Mouse (Mus musculus) kidney, postnatal 0 days (tissue): ENCODE results near the gene Capn2. TPM values are rescaled to one million over a fixed set of nuclear protein-coding genes. Genes with fewer than 3 reads are reported as not detected.

Source experiments
- ATAC-seq: fragments of 200-750 bp; cut with Nextera tagmentation; replicated peaks from 2 replicates; pipeline ENCODE4 v1.8.0; 2017; ENCODE audit warnings: low read depth, moderate number of reproducible peaks, moderate TSS enrichment, moderate library complexity; ENCODE audit not compliant: low FRiP score
- DNase-seq: peaks from one replicate; pipeline ENCODE4 v3.0.0-alpha.2; 2016; ENCODE audit warnings: low spot score
- H3K27ac ChIP-seq: fragments of 300-500 bp; sonication (generic); 2 replicates; pipeline ENCODE4 v1.5.1; 2014; ENCODE audit warnings: mild to moderate bottlenecking
- H3K27me3 ChIP-seq: fragments of 300-500 bp; sonication (generic); 2 replicates; pipeline ENCODE4 v1.6.1; 2014; ENCODE audit warnings: low read length, mixed read lengths; ENCODE audit not compliant: insufficient read depth
- H3K36me3 ChIP-seq: fragments of 300-500 bp; sonication (generic); 2 replicates; pipeline ENCODE4 v1.6.1; 2014; ENCODE audit warnings: low read length, mixed read lengths; ENCODE audit not compliant: insufficient read depth
- H3K4me1 ChIP-seq: fragments of 300-500 bp; sonication (generic); replicated peaks from 2 replicates; pipeline ENCODE4 v1.6.1; 2014; ENCODE audit warnings: antibody characterized with exemption, low read length, mixed read lengths; ENCODE audit not compliant: insufficient read depth
- H3K4me2 ChIP-seq: fragments of 300-500 bp; sonication (generic); 2 replicates; pipeline ENCODE4 v1.6.1; 2014; ENCODE audit warnings: mild to moderate bottlenecking, low read length, moderate library complexity, mixed read lengths
- H3K4me3 ChIP-seq: fragments of 300-500 bp; sonication (generic); replicated peaks from 2 replicates; pipeline ENCODE4 v1.5.1; 2014; ENCODE audit warnings: low read depth, low read length
- H3K9ac ChIP-seq: fragments of 300-500 bp; sonication (generic); 2 replicates; pipeline ENCODE4 v1.6.1; 2014; ENCODE audit warnings: low read depth, low read length
- H3K9me3 ChIP-seq: fragments of 300-500 bp; sonication (generic); replicated peaks from 2 replicates; pipeline ENCODE4 v1.6.1; 2016; ENCODE audit warnings: low read length, inconsistent platforms, mixed read lengths
- CTCF ChIP-seq: IDR thresholded peaks from 2 replicates; pipeline ENCODE4 v1.5.1; 2016; ENCODE audit warnings: antibody characterized with exemption, low read depth, mild to moderate bottlenecking, moderate library complexity
- WGBS: fragments of 180-500 bp; shearing (Covaris S2); extraction: QIAGEN DNeasy Blood & Tissue Kit; methylation state at CpG from one replicate; pipeline ENCODE4 v1.1.7; 2014; 5-methylcytosine and 5-hydroxymethylcytosine counted together
- polyA plus RNA-seq: library from polyadenylated mRNA; unstranded; fragments of >200 nt; fragmentation: Nextera tagmentation; extraction: Ambion mirVana; gene quantifications from 2 replicates; pipeline ENCODE4 v1.2.1, GENCODE M21; 2015

The Capn2 gene
- polyA plus RNA-seq, 1 experiment from 2014 or later: 95.1 TPM

GRCm38 (mm10) chr1:182543136-182543535 is 25.7 kb upstream of the Capn2 start:
- DNase-seq: no peak
- no peaks in the 10 kb centered on the region for H3K9me3 ChIP-seq
- 72% methylated on average over 8 of the region's 8 CpGs for WGBS

DNA sequence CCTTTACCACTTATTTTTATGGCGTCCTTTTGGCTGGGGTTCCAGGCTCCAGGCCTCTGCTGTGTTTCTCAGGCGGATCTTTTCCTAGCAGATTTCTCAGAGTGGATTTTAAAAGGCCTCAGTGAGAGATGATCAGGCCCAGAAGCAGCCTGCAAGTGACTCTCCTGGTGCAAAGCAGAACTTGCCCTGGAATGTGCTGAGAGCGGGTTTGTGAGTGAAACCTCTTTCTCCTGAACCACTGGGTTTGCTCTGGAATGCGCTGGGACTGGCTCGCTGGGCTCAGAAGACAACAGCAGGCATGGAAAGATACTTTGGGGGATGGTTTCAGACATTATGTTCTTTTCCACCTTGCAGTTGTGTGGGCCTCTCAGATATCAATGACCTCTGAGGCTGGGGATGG is 24.7 kb upstream of the Capn2 start:
- Histone ChIP-seq H3K36me3 (no peaks in the 10 kb centered on the region), H3K4me3 (no peak overlapping the region), H3K4me1 (no peaks in the 10 kb centered on the region), H3K4me2 (no peak overlapping the region), H3K27me3 (no peaks in the 10 kb centered on the region), H3K27ac (no peak overlapping the region), H3K9ac (no peak overlapping the region), H3K9me3 (no peaks in the 10 kb centered on the region)
- ATAC-seq: no peak
- WGBS: 55% methylated on average over 5 of the region's 5 CpGs
- no peak for DNase-seq
- TF ChIP-seq CTCF: no peak

More at GRCm38 (mm10) chr1:182543136-182543535, 25.7 kb upstream of the Capn2 start:
- Histone ChIP-seq H3K4me2 (no peak overlapping the region), H3K27me3 (no peaks in the 10 kb centered on the region), H3K4me3 (no peak overlapping the region), H3K4me1 (no peaks in the 10 kb centered on the region), H3K9ac (no peak overlapping the region), H3K36me3 (no peaks in the 10 kb centered on the region), H3K27ac (no peak overlapping the region)
- ATAC-seq: no peak
- no peak for TF ChIP-seq CTCF

DNA sequence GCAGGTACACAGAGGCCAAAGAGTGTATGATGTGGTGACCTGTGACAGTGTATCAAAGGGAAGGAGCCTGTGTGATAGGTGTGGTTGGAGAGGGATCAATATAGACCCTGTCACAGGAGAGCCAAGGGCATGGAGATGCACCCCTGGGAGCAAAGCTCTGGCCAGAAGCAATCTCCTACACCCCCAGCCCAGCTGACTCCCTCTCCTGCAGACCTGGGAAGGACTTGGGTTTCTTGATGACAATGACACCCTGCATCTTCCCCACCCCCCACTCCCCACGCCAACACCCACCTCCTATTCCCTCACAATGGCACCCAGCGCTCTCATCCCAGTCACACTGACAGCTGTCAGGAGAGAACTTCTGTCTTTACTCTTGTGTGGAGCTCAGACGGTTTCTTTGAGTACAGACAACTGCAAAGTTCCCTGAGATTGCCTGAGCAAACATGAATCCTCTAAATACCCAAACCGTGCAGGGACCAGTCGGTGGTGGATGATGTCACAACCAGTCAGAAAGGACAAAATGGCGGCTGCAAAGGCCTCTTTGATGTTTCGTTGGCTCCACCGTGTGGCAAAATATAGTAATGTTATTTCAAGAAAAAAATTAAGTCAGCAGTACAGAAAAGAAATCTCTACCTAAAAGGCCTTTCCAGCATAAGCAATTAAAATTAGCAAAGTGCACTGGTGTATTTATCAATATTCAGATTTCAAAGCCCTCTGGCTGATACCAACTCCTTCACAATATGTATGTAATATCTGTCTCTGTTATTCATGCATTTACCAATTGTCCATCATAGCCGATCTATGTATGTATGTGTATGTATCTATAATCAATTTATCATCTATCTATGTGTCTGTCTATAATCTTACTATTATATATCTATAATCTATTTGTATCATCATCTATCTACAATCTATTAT is 21.9 kb upstream of the Capn2 start:
- Histone ChIP-seq H3K27me3 (no peaks in the 10 kb centered on the region), H3K27ac (no peak overlapping the region), H3K4me3 (peak overlapping the region; percentile 25; the same call in 1 of the 2 replicates), H3K9me3 (no peaks in the 10 kb centered on the region), H3K36me3 (no peaks in the 10 kb centered on the region), H3K9ac (peak overlapping the region; percentile 56), H3K4me2 (peak overlapping the region; percentile 51), H3K4me1 (no peaks in the 10 kb centered on the region)
- TF ChIP-seq CTCF: peak; percentile 90
- WGBS: 18% methylated on average over 9 of the region's 9 CpGs
- peak; percentile 97 for DNase-seq
- peak; percentile 80 for ATAC-seq

GRCm38 (mm10) chr1:182535080-182535481 is 17.7 kb upstream of the Capn2 start:
- Histone ChIP-seq H3K9me3 (no peaks in the 10 kb centered on the region), H3K4me3 (no peak overlapping the region), H3K36me3 (no peaks in the 10 kb centered on the region), H3K4me1 (no peaks in the 10 kb centered on the region), H3K27ac (no peak overlapping the region), H3K9ac (no peak overlapping the region), H3K27me3 (no peaks in the 10 kb centered on the region), H3K4me2 (no peak overlapping the region)
- no peak for ATAC-seq
- WGBS: 61% methylated on average over 3 of the region's 3 CpGs
- no peak for DNase-seq
- no peak for TF ChIP-seq CTCF

DNA sequence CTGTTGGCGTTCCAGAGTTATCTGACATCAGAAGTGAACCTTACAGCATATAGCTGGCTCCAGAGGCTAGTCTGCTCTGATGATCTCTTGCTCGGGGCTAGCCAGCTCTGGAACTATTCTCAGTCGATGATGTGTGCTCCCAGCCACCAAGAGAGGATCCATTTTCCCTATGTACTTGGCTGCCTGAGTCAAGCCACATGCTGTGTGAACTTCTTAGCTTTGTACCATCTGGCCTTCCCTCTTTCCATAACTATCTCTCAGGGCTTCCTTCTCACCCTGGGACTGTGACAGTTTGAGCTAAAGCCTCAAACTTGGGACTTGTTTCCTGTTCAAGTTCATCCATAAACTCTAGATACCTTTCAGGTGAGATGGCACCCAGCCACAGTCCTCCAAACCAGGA is 16.2 kb upstream of the Capn2 start:
- H3K9me3 ChIP-seq: no peaks in the 10 kb centered on the region
- H3K4me1 ChIP-seq: peaks cover 2% of the 10 kb centered on the region; the same call in 1 of the 2 replicates
- H3K9ac ChIP-seq: no peak overlapping the region
- no peak for TF ChIP-seq CTCF
- ATAC-seq (no peak), DNase-seq (no peak)
- H3K36me3 ChIP-seq: no peaks in the 10 kb centered on the region
- no peaks in the 10 kb centered on the region for H3K27me3 ChIP-seq
- H3K27ac ChIP-seq: no peak overlapping the region
- no peak overlapping the region for H3K4me3 ChIP-seq
- no peak overlapping the region for H3K4me2 ChIP-seq
- WGBS: 72% methylated on average over 3 of the region's 3 CpGs

DNA sequence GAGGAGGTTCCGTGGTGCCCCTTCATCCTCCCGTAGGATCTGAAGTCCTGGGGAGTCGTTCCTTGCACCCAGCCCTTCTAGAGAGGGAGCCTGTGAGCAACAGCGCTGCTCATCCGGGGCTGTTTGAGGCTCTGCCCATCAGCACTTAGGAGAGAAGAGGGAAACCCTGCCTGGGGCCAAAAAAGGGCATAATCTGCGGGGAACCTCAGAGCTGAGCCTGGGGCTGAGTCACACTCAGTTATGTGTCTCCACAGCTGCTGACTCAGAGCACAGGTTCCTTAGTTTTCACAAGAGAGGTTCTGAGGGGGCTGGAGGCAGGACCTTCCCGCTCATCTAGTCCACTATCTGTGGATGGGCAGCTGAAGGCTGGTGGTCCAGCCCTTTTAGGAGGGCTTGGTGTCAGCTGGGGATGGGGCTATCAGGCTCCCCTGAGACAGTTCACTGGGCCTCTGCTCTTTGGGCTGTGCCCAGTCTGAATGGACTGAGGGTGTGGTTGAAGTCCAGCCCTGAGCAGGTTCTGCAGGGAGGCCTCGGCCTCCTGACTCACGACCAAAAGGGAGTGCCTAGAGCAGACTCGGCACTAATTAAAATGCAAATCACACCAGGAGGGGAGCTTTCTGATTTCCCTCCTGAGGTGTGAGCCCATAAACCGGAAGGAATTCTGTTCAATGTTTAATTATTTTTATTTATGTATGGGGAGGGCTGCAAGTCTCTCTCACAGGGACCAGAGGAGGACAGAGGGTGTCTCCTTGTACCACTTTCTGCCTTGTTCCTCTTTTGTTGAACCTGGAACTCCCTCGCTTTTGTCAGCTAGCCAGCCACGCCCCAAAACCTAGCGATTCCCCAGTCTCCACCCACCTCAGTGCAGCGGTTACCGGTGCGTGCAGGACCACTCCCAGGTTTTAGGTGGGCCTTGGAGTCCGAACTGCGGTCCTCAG is 10.8 kb upstream of the Capn2 start:
- WGBS: 9% methylated on average over 19 of the region's 19 CpGs
- TF ChIP-seq CTCF: no peak
- Histone ChIP-seq H3K4me2 (peak overlapping the region; percentile 32), H3K9me3 (no peaks in the 10 kb centered on the region), H3K9ac (0 out of 2 replicates have a peak overlapping the region, but pooled peaks have one; percentile 18), H3K4me1 (peaks cover 14% of the 10 kb centered on the region; the same call in 1 of the 2 replicates), H3K36me3 (no peaks in the 10 kb centered on the region), H3K27me3 (no peaks in the 10 kb centered on the region), H3K4me3 (no peak overlapping the region), H3K27ac (peak overlapping the region; percentile 31; the same call in 1 of the 2 replicates)
- DNase-seq (no peak), ATAC-seq (peak; percentile 84; the same call in 1 of the 2 replicates)
